Mouse (Mus musculus) testis, adult 2 months (tissue): Measurements from ENCODE around the gene Espnl.

Experiments
- CTCF ChIP-seq: fragments of 200-500 bp; IDR thresholded peaks from 2 replicates; pipeline ENCODE4 v1.5.1; 2012; ENCODE audit warnings: low read depth, mild to moderate bottlenecking, inconsistent platforms, low read length, moderate library complexity; ENCODE audit not compliant: control insufficient read depth, insufficient read depth, insufficient replicate concordance
- POLR2A ChIP-seq: fragments of 200-500 bp; IDR thresholded peaks from 2 replicates; pipeline ENCODE4 v1.6.1; 2012; ENCODE audit warnings: low read depth, mild to moderate bottlenecking, inconsistent platforms, low read length, moderate library complexity; ENCODE audit not compliant: control insufficient read depth

DNA sequence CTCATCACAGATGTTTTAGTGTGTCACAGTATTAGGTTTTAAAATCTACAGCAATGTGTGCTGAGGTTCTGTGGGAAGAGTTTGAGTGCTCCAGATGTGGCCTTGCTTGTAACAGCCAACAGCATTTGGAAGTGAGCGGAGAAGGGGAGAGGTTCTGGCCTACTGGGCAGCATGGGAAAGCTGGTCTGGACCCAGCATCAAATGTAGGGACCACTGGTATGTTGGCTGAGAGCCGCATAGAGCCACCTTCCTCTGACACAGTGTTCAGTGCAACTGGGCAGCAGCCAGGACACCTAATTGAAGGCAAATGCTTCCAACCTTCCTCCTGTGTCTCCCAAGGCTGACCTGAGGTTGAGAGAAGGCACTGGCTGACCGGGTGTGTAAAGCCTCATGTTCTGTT is 19.9 kb upstream of the Espnl start:
- TF ChIP-seq CTCF = no peak
- no peak for TF ChIP-seq POLR2A
